Mouse (Mus musculus): ENCODE measurements at regions not wholly inside any gene's neighbourhood (a gene's known extent, or its start where the extent isn't known, plus 50 kb on each side); places are given as distances from the start of the nearest gene placed in this dataset.
"Not testable (repeated sequence)": the region's sequence is repeated elsewhere in the genome, so short reads cannot be mapped to it uniquely, and the experiment has no call there.

DNA sequence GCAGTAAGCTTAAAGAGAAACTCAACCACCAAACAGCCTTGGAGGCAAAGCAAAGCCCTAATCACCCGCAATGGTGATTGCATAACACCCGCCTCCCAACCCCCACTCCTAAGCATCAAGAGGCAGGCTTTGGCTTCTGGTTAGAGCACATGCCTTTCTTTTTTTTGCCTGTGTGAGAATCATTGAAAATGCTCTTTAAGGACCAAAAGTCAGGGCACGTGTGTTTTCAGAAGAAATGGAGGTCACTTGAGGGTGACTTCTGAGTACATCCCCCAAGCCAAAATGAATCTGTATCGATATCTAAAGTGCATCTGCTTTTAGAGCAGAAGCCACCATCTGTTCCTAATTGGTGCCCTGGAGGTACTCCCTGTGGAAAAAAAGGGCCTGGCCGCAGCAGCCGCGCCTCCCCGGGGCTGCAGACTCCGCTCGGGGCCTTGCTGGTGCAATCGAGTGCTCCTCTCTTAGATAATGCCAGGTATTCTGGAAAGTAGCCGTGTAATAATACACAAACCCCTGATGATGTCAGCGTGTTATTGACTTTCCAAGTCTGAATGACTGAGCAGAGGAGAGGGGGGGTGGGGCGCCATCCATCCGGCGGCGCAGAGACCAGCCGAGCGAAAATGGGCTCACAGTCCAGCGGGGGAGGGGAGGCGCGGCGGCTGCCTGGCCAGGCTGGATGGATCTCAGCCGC is 140.7 kb upstream of the Tbl1xr1 start:
- DNase-seq (ENCODE audit: low read depth, low spot score), result peak; percentile 98

DNA sequence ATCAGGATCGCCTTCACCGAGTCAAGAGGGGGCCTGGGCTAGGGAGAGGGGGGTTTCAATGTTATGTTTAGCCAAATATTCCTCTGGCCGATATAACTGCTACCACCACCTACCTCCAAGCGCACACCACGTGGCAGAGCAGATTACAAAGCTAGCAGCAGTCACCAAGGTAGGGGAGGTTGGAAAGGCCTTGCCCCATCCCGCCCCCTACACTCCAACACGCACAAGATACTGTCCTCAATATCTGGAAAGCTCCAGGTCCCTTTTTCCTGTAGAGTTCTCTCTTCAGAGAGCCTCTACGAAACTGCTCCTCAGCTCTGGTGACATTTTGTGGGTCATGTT is 140.2 kb upstream of the Tbl1xr1 start:
- DNase-seq (ENCODE audit: low read depth, low spot score), result no peak

DNA sequence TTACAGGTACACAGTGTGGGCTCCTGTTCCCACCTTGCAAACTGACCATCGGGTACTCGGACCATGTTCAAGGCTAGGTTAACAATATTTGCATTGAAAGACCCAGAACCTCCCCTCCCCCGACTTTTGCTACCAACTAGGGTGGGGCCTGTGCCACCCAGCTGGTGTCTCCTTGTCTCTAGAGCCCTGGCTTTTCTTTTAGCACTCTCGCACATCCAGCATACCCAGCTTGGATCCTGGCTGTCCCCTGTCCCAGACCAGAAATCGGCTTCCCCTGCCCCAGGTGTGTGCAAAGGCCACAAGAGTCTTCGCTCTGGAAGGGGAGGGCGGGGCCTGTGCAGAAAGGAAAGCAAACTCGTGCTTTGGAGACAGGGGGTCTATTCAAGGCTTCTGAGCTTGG is 139.8 kb upstream of the Tbl1xr1 start:
- no peak for DNase-seq (ENCODE audit: low read depth, low spot score)

DNA sequence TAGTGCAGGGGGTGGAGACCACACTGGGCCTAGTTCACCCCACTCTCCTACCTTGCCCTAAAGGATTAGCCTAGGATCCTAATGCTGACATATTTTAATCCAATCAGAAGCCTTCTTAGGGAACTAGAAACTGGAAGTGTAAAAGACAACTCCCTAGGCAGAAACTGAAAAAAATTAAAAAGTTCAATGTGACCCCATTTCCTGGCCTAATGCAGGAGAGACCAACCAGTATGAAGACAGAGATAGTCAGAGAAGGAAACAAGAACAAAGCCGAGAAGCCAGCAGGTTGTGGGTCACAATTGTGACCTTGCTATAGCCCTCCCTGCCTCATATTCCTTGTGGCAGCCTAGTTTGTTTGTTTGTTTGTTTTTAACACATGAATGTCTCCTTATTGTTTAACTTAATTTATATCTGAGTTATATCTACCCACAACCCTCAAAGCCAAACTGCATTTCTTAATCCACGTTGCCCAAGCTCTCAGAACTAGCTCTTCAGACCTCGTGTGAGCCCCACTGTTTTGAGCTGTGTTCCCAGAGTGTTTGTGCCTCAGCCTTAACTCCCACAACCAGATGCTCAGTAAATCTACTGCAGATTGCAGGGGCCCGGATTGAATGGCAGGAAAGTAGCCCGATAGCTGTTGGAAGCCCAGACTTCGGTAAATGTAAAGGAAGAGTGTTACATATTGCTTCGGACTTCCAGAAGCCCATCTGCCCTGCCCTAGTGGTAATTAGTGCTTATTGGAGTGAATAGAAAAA is 139.0 kb upstream of the Tbl1xr1 start:
- DNase-seq (ENCODE audit: low read depth, low spot score), result peak; percentile 80

DNA sequence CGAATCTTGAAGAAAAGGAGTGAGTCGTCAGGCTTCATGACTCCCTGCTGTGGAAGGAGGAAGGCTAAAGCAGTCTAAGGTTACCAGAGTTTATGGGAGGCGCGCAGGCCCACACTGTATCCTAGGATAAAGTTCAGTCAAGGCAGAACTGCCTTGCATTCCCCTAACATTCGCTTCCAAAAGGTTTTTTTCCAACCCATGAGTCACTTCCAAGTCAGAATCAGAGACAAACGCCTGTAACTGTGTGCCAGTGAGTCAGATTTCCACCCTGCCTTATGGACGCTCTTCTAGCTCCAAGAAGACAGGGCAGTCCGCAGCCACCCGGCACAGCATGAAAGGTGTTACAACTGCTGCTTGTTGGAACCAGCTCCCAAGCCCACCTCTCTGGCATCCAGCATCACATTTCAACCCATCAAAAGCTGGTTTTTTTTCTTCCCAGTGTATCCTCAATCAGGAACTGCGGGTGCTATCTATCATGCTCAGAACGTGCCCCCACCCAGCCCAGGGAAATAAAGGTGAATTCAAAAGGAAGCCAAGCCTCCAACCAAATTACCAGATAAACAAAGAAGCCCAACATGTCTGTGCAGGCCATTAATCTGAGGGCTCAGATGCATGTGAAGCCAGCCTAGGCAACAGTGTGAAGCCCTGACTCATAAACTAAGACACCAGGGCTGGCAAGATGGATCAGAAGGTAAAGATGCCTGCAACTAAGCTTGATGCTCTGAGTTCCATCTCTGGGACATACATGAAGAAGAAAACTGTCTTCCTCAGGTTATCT is 138.2 kb upstream of the Tbl1xr1 start:
- peak; percentile 96 for DNase-seq (ENCODE audit: low read depth, low spot score)

DNA sequence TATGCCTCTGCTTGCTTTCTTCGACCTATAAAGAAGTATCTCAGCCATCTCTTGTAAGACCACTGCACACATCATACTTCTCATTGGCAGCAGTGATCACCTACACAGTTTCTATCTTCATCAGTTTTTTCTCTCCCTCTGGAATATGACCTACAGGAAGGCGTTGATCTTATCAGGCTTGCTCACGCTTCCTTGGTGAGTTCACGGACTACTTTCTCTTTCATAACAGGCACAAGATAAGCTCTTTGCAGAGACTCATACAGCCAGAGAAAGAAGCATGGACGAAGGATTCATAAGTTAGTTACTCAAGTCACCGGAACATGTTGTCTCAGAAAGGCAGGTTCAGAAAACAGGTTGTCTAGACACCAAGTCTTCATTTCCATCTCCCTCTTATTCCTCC is 136.7 kb upstream of the Tbl1xr1 start:
- no peak for DNase-seq (ENCODE audit: low read depth, low spot score)

DNA sequence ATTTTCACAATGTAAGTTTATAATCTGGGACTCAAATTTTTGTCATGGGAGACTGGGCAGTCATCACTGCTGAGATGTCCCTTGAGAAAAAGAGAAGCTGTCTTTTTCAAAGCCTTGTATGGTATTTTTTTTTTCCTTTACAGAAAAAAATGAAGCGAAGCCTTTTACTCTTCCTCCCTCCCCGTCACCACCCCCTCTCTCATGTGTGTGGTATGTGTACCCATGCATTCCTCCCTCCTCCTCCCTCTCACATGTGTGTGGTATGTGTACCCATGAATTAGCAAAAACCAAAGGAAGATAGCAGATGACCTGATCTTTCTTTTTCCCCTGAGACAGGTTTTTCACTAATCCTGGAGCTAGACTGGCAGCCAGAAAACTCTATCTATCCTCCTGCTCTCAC is 134.9 kb upstream of the Tbl1xr1 start:
- DNase-seq (ENCODE audit: low read depth, low spot score), result no peak

DNA sequence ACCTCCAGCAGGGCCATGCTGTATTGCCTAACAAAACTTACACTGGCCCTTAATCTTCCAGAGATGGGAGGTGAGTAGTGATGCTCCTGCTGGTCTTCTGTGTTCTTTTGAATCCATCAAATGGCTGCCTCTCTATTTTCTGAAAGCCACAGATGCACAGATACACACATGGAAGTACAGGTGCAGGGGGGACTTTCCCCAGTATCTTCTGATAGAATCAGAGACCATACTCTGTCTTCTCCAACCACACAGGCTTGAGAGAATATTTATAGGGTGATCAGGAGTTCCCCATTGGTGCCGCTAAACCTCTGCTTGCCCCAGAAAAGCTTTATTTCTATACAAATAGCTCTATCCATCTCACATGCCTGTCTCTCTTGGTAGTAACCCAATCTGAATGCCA is 133.5 kb upstream of the Tbl1xr1 start:
- DNase-seq (ENCODE audit: low read depth, low spot score), result no peak

DNA sequence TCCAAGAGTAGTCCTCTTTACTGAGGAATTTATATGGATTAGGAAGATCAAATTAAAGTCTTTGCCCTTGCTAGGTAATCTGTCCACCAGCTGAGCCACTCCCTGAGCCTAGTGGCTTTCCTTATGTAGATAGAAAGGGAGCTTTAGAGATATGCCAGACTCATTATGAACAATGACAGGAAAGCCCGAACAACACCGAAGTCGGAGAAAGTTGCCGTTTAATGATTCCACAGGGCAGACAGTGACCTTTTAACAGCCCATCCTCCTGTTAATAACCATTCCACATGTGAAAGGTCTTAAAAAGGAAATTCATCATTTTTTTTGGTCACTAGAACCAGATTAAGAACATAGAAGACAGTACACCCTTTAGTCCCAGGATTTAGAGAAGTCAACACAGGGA is 130.7 kb upstream of the Tbl1xr1 start:
- DNase-seq (ENCODE audit: low read depth, low spot score), result no peak

DNA sequence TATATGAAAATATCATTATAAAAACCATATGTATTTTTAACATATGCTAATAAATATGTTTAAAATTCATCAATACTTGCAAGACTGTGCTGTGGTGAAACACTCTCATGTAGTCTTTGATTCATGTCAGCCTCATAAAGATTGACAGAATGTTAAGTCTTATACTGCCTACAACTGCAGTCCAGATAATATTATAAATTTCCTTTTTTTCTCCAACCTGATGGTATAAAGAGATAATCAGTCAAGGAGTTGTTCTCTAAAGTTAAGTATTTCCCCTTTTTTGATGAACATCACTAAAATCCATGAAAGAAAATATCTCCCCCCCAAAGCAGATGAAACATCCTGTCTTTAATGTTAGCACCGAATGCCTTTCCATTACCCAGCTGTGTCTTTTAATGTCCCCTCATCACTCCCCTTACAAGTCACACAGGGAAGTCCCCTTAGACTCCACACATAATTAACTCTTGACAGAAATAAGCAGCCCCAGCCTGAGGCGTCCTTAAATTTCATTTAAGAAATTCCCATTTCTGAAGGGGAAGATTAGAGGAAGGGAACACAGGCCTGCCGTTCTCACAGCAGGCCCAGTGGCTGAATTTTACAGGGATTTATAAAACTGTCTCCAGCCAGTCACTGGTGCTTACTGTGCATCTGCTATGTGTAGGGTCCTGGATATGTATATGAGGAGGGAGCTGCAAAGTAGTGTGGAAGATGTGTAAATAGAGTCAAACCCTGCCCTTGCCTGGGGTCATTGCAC is 129.0 kb upstream of the Tbl1xr1 start:
- no peak for DNase-seq (ENCODE audit: low read depth, low spot score)

DNA sequence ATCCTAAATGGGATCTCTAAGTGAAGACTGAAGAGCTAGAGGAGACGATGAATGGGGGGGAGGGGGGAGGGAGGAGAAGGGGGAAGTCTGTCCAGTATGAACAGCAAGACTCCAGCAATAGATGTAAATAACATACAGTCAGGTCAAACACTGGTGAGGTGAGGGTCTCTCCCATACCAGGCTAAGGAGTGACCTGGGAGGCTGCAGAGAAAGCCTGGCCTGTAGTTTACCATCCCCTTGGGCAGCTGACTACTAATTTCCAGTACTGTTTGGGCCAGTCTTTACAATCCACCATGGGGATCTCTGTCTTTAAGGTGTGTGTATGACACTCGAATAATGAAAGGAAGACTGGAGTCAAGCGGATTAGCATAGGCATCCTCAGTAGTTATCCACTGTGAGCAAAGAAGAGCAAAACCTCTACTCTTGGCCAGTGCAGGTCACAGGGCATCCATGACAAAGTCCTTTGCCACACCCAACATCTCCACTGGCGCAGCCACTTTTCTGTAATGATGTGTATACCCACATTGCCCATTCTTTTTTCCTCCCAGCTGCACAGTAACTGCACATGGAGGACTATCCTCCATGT is 128.3 kb upstream of the Tbl1xr1 start:
- DNase-seq (ENCODE audit: low read depth, low spot score), result no peak

DNA sequence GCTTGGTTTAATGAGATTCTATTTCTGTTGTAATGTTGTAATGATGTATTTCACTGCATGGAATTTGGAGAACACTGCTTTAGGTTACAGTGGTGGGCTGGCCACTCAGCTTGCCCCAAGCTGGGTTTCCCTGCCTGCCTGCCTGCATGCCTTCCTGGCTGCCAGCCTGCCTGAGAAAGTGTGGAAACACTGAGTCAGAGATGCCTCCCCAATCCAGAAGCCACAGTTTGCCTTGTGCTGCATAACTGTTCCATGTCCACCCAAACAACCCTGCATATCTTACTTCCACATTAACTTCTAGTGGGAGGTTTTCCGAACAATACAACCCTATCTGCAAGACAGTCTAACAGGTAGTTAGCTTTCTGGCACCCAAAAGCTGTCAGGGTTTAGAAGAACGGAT is 127.0 kb upstream of the Tbl1xr1 start:
- peak; percentile 63 for DNase-seq (ENCODE audit: low read depth, low spot score)

DNA sequence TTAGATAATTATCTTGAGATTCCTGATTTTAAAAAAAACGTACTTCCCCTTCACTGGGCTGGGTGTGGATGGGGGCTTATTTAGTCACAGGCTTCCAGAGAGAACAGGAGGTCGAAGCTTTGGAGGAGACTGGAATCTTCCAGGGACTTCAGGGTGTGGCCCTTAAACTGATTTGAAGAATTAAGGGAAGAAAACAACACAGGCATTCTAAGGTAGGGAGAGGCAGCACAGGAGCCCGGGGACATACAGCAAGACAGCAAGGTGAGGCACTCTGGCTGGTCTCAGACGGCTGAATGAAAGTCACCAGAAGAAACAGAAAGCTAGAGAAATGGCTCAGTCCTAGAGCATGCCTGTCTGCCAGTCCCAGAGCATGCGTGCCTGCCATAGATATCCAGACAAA is 125.9 kb upstream of the Tbl1xr1 start:
- no peak for DNase-seq (ENCODE audit: low read depth, low spot score)

DNA sequence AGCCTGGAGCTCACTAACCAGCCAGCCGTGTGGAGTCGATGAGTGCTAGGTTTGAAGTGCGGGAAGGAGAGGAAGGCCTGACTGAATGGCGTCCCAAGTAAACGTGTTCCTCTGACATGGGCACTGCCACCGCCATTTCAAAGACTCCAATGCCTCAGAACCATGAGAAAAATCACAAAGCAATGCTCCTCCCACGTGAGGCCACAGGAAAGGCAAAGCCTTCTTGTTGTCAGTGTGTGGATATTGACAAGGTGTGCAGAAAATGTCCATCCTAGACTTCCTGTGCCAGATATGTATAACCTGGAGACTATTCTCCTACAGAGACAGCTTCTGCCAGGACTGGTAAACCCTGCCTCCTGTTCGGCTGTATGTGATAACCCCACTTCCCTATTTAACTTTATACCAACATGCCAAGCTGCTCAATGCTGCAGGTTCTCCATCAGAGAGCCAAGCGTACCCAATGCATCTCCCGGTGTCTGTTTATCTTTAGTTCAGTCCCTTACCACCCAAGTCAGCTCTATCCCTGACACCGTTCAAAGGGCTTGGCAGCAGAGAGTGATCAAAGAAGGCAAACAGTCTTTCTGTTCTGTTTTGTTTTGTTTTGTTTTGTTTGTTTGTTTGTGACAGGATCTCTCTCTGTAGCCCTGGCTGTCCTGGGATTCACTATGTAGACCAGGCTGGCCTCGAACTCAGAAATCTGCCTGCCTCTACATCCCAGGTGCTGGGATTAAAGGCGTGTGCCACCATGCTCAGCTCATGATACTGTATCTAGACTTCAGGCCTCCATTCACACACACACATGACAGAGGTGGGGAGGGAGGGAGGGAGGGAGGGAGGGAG is 124.8 kb upstream of the Tbl1xr1 start:
- no peak for DNase-seq (ENCODE audit: low read depth, low spot score)

DNA sequence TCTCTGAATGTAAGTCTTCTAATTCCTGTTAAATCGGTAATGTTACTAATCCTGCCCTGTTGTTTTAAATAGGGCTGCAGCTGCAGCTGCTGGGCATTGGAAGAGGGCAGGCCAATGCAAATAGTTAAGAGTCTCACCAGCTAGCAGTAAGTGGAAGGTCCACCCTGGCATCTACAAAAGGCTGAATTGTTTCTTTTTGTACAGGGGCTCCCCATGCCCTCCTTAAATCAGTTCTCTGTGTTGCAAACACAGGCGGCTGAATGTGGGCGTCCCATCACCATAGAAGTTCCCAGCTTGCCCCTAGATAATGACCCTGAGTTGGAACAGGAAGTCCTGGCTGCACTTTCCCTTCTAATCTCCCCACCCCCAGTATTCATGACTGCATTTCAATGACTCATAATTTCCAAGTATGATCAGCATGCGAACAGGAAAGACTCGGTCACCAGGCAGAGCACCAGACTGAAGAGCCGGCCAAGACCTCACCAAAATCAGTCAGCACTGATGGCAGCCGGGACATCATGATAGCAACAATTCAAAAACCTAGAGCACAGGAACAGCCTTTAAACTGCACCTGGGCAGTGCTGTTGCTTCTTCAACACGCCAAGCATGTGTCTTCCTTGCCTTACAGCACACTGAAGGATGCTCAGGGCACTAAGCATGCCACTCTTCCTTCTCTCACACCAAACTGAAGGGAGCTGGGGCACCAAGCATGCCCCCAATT is 123.6 kb upstream of the Tbl1xr1 start:
- peak; percentile 25 for DNase-seq (ENCODE audit: low read depth, low spot score)

DNA sequence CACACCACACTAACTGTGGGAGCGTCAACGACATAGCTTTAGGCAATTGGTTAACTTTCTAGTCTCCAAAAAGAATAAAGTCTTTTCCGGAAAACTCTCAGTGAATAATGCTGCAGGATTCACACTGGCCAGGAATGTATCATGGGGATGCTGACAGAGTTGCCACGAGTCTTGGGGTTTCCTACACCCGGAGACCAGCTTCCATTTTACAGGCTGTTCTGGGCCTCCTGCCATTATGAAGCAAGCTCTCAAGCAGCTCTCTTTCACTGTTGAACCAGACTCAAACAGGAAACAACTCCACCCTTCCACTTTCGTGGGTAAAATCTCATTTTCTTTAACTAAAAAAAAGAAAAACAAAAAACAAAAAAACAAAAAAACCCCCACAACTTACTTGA is 123.0 kb upstream of the Tbl1xr1 start:
- no peak for DNase-seq (ENCODE audit: low read depth, low spot score)

DNA sequence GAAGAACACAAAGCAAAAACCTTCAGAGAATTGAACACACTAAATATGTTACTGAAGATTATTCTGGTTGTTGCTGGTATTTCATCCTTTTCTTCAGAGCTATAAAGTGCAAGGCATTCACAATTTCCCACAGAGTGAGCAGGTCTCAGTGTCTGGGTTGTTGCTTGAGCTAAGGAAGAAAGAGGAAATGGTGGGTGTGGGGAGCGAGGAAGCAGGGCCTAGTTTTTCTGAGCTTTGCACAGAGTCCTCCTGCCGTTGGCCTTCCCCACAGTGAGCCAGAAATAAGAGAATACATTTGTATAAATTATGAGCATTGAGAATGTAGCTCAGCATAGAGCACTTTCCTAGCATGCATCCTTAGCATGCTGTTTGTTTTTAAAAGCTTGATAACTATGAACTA is 120.8 kb upstream of the Tbl1xr1 start:
- DNase-seq (ENCODE audit: low read depth, low spot score), result peak; percentile 45

DNA sequence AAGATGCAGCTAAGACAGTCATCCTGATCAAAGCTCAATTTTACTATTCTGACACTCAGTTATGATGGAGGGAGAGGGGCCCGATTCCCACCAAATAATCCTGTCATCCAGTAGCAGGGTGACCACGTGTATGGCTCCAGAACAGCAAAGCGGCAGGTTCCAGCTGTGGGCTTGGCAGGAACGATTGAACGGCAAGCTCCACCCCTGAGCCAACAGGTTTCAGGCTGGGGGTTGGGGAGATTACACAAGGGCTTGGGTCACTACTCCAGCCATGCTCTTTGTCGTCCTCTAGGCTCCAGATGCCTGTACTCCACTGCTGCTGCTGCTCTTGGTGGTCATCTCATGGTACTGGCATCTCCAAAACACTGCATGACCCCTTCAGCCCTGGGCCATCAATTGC is 119.3 kb upstream of the Tbl1xr1 start:
- not testable (repeated sequence) for DNase-seq (ENCODE audit: low read depth, low spot score)

DNA sequence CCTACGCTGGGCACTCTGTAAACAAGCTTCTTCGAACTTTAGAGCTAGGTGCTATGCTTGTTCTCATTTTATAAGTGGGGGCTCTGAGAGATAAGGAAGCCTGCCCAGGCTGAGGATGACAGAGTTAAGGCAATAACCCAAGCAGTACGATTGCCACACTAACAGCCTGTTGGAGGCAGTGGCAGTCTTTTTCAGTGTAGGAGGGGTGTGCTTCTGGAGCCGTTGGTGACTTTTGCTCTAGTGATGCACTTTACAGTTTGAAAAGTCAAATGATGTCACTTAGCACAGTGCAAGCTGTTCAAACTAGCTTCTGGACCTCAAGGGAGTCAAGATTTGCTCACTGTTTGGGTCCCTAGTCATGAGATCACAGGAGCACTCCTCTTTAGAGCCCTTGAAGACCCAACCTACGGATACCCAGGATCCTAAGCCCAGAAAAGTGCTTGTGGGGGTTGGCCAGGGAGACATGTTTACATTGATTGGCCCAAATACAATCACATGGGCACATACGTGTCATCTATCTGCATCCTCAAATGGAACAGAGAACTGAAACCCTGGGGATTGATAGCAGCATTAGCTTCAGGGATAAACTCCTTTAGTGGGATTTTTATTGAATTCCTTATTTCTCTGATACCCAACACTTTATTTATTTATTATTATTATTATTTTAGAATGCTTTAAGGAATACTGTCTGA is 117.7 kb upstream of the Tbl1xr1 start:
- DNase-seq (ENCODE audit: low read depth, low spot score), result no peak

DNA sequence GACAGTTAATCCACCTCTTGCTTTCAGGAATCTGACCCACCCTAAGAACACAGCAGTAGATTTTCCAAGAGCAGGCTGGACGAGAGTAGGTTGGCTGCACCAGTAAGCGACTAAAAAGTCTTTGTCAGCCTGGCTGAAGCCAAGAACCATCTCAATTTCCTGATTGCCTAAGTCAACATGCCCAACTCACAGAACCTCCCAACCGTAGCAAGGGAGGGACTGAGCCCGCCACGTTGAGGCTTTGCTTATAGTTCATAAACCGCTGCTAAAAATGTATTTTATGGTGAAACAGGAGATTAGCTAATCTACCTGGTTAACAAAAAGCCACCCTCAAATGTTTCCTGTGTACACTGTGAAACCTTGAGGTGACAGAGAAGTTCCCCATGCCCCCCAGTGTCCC is 115.4 kb upstream of the Tbl1xr1 start:
- no peak for DNase-seq (ENCODE audit: low read depth, low spot score)
